Mouse (Mus musculus) small intestine, adult 2 months (tissue): Measurements from ENCODE around the gene Atp6v1b1.

Source experiments
- CTCF ChIP-seq: fragments of 200-500 bp; IDR thresholded peaks from 2 replicates; pipeline ENCODE4 v1.5.1; 2012; ENCODE audit warnings: low read depth, mild to moderate bottlenecking, control low read depth, inconsistent platforms, low read length, moderate library complexity, mixed read lengths; ENCODE audit not compliant: insufficient replicate concordance, insufficient read length; ENCODE audit errors: extremely low read depth
- POLR2A ChIP-seq: fragments of 200-500 bp; IDR thresholded peaks from 2 replicates; pipeline ENCODE4 v1.6.1; 2012; ENCODE audit warnings: low read depth, mild to moderate bottlenecking, control low read depth, inconsistent platforms, low read length, moderate library complexity

DNA sequence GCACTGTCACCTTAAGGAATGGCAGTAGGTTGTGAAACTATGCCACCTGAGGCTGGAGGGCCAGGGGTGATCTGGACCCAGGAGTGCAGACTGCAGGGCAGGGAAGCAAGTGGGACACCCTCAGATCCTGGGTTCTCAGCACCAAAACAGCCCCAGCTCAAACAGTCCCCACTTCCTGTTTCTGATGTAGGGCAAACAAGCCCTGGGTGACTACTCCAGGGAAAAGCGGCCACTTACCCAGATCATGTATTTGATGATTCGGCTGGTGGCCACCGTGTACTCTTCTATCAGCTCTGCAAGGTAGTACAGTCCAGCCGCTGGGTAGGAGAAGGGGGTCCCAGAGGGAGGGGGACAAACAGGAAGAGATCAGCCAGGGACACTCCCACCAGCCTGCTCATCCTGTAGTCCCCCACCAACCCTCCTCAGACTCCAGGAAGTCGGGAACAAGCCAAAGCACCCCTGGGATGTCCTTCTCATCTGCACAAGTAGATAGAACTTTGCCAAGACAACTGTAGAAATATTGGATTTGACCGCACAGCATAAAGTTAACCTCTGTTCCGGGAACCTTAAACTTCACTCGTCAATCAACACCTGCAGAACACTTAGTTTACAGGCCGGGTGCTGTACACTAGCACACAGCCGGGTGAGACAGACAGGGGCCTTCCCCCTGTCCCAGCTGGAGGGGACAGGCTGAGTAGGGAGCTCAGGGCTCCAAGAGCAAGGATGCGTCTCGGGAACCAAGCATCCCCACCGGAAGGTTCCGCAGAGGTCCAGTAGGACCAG is 32.2 kb downstream of the Atp6v1b1 start:
- TF ChIP-seq CTCF (no peak), POLR2A (no peak)
